Mouse (Mus musculus): ENCODE measurements around the gene Gm5795.
"Not testable (repeated sequence)": the region's sequence is repeated elsewhere in the genome, so short reads cannot be mapped to it uniquely, and the experiment has no call there.

Gene Gm5795

DNA sequence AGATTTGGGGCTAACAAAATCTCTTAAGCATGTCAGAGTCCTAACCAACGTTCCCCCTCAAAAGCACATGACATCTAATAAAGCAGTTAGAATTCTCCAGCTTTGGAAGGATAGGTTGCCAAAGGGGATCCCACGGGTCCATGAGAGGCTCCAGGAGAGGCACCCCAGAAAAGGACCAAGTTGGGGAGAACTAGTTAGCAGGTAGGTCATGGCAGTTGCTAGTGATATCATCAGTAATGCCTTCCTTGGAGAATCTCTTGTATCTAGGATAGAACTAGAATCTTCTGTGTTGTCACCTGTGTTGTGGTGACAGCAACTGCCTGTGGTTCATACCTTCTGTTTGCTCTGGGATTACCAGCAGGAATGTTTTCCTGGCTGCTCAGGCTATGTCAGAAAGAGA is at the start of gene Gm5795:
Gene Gm5795 (plus strand): TSS at position 301 of the 400 bp plus-strand sequence.
- not testable (repeated sequence) for DNase-seq (ENCODE audit: low spot score)

DNA sequence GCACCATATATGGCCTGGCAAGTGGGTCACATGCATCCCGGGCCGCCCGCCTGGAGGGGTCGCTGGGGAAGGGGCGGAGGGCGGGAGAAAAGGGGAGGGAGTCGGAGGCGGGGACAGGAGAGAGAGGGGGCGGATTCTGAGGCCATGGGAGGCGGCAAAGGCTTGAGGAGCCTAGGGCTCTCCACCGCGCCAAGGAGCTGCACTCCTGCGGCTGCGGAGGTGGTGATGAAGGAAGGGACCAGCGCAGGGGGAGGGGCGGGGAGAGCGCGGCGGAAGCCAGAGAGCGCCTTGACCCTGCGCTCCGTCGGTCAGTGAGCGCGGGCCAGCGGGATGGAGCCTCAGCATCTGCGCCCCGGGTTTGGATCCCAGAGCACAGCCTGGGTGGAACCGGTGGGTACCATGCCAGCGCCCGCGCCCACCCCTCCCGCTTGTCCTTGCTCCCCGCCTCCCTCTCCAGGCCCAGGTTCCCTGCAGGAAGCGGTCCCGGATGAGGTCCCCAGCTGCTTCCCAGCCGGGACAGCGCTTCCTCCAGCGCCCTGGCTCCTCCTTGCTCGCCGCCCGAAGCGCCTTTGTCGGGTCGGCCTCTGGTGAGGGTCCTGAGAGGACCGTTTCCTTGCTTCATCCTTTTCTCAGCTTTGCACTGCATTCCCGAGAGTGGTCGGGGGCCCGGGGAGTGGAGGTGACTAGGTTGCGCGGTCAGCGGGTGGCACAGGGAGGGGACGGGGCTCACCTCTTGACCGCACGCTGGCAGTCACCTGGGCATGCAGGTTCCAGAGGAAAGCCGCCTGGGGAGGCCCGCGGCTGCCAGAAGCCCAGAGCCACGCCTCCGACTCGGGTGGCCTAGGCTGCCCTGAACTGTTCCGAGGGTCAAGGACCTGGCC is 20.5 kb downstream of the Gm5795 start, which contains the start of gene D830030K20Rik:
Gene D830030K20Rik (plus strand): TSS at position 217 of the 881 bp plus-strand sequence.
- DNase-seq (ENCODE audit: low spot score), result not testable (repeated sequence)

DNA sequence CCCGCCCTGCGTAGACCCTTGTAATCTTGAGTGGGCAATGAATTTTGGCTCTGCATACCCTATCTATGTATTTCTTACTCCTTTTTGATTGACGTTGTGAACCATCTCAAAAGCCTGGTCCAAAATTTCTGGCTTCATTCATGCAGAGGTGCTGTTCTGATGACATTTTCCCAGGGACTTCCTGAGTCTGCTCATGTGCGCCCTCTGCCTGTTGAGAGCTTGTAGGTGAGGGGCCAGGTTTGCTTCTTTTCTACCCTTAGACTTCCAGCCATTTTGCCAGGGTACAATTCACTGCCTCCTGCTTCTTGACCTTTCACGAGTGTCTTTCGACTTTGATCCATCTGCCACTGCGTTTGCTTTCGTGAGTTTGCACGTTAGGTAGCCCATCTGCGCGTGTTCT is 21.3 kb downstream of the Gm5795 start:
- not testable (repeated sequence) for DNase-seq (ENCODE audit: low spot score)

All from adipocyte (in vitro differentiated cells).